Mouse (Mus musculus): ENCODE results near the gene Hsd11b2.

GRCm38 (mm10) chr8:105522890-105523289, 4.3 kb downstream of the Hsd11b2 start:
- TF ChIP-seq CTCF (IDR thresholded peaks at IDR 0.05; ENCODE audit: extremely low read depth, insufficient read depth, low read length) (no peak), POLR2A (IDR thresholded peaks at IDR 0.05; ENCODE audit: extremely low read depth, insufficient read depth, low read length) (no peak)

Data from cortical plate, adult 2 months (tissue).